Mouse (Mus musculus) ES-Bruce4 (cell line): Measurements from ENCODE around the gene Glp1r.

Experiments
- CTCF ChIP-seq: IDR thresholded peaks from one replicate; pipeline ENCODE4 v1.8.1; 2011; ENCODE audit warnings: low read depth, low read length
- EP300 ChIP-seq: IDR thresholded peaks from 2 replicates; pipeline ENCODE4 v1.6.1; 2011; ENCODE audit warnings: low read depth, low read length; ENCODE audit not compliant: insufficient read depth
- POLR2A ChIP-seq: IDR thresholded peaks from one replicate; pipeline ENCODE4 v1.8.1; 2011; ENCODE audit warnings: low read length; ENCODE audit not compliant: insufficient read depth

DNA sequence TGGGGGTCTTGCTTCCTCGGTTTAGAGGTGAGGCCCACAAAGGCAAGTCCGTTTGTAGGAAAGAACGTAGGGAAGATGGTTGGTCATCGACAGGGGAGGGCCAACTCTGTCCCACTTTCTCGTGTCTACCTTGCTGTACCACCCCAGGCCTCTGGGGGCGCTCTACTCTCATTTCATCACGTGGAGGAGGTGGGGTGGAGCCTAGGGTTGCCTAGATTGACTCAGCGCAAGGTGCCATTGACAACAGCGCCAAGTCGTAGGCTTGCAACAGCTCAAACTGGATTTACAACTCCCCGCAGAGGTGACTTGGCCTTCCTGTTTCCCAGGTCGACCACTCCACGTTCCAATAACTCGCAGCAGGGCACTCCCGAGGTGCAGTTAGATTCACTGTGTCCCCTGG, 27.3 kb upstream of the Glp1r start:
- TF ChIP-seq EP300 (0 out of 2 replicates have a peak, but pooled peaks have one; percentile 26), POLR2A (no peak), CTCF (peak; percentile 77)
